Comparison of ENCODE assay signal across 8 mouse cellular contexts in genomic region chr2:11288531-11288846, GRCm38 (mm10).
A peak's percentile ranks its signal among the peaks of the same experiment; 100 is the strongest.
DNase-seq lines count a peak whose midpoint lies in the region; ATAC-seq and TF ChIP-seq lines count a peak whose summit lies in the region.

No protein-coding gene starts in this region.

- DNase-seq in liver = peak; percentile 79
- peak; percentile 85 for DNase-seq in embryo, embryonic 10 days (ENCODE audit: low spot score)
- peak; percentile 81 for DNase-seq in gastrocnemius, postnatal 10 days
- DNase-seq in kidney, adult 11 months = peak; percentile 56
- peak; percentile 83 to 85 for DNase-seq in left cerebral cortex, postnatal 36 days (ENCODE audit: low spot score in 2 of 2)
- peak; percentile 88 for DNase-seq in midbrain, postnatal 0 days (ENCODE audit: low spot score)
- DNase-seq in spleen, postnatal 10 days (ENCODE audit: low spot score in 2 of 2) = peak; percentile 59 to 83

- no peaks in the 10 kb centered on the region; the same call in 1 of the 2 replicates for H3K36me3 ChIP-seq in liver, embryonic 12.5 days
- no peaks in the 10 kb centered on the region for H3K36me3 ChIP-seq in midbrain, postnatal 0 days (ENCODE audit: insufficient read depth, low read length)

- H3K4me1 ChIP-seq in liver, embryonic 12.5 days = no peaks in the 10 kb centered on the region
- H3K4me1 ChIP-seq in midbrain, postnatal 0 days (ENCODE audit: insufficient read depth, low read length) = no peaks in the 10 kb centered on the region

- H3K4me3 ChIP-seq in liver, embryonic 12.5 days = no peak overlapping the region
- no peak overlapping the region for H3K4me3 ChIP-seq in midbrain, postnatal 0 days (ENCODE audit: low read depth, low read length)

- no peak overlapping the region for H3K27ac ChIP-seq in liver, embryonic 12.5 days
- no peak overlapping the region for H3K27ac ChIP-seq in midbrain, postnatal 0 days (ENCODE audit: low read depth, low read length)

- 6% methylated on average over 7 of the region's 7 CpGs for WGBS in liver, embryonic 12.5 days (ENCODE audit: insufficient replicate concordance)
- 3% methylated on average over 7 of the region's 7 CpGs for WGBS in midbrain, postnatal 0 days

- no peak overlapping the region for H3K4me2 ChIP-seq in liver, embryonic 12.5 days
- peak overlapping the region; percentile 37; the same call in 1 of the 2 replicates for H3K4me2 ChIP-seq in midbrain, postnatal 0 days (ENCODE audit: low read depth, low read length, poor library complexity, severe bottlenecking)

- no peak overlapping the region for H3K9ac ChIP-seq in liver, embryonic 12.5 days
- H3K9ac ChIP-seq in midbrain, postnatal 0 days (replicated peaks; ENCODE audit: low read length, poor library complexity, severe bottlenecking) = no peak overlapping the region; the same call in 1 of the 2 replicates

- no peak for ATAC-seq in liver, embryonic 12.5 days
- peak; percentile 90 for ATAC-seq in midbrain, postnatal 0 days (ENCODE audit: low FRiP score)

- peak; percentile 98 for TF ChIP-seq CTCF in midbrain, postnatal 0 days (IDR thresholded peaks at IDR 0.05)

- intact Hi-C loops in left cerebral cortex, postnatal 36 days (cut with DNase I) = loop anchor here (5.0 to 10.0 kb wide), 3 partner anchors 116 to 924 kb away; partner anchors contain the start of gene Prkcq

- no peaks in the 10 kb centered on the region for H3K9me3 ChIP-seq in liver, embryonic 12.5 days (replicated peaks)
- no peaks in the 10 kb centered on the region for H3K9me3 ChIP-seq in midbrain, postnatal 0 days (ENCODE audit: low read length)

- H3K27me3 ChIP-seq in liver, embryonic 12.5 days (replicated peaks) = no peaks in the 10 kb centered on the region
- H3K27me3 ChIP-seq in midbrain, postnatal 0 days (ENCODE audit: insufficient read depth, low read length) = no peaks in the 10 kb centered on the region
